Mouse (Mus musculus): ENCODE measurements around the gene Gtf3a.

DNA sequence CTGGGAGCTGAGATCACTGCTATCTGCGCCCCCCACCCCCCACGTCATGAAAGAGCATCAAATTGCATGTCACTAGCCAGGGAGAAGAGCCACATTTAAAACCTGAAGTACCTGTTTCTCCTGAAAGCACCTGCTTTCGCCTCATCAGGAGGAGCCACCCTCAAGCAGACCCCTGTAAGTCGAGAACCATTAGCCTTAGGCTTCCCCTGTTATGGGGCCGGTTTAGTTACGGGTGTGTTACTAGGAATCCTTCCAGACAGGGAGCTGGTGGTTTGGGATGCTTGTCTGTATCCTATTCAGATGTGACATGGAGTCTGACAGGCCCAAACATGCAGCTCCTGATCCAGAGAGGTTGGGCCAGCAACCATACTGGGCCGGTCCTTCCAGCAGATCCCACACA is 35.1 kb upstream of the Gtf3a start:
- TF ChIP-seq CTCF (conservative IDR thresholded peaks at IDR 0.05; ENCODE audit: low read length) (no peak), NANOG (IDR thresholded peaks at IDR 0.05; ENCODE audit: borderline replicate concordance, low read length) (no peak), POU5F1 (IDR thresholded peaks at IDR 0.05; ENCODE audit: borderline replicate concordance, low read length) (no peak)

Measured in E14TG2a.4 (cell line).